Mouse (Mus musculus): ENCODE measurements at regions not wholly inside any gene's neighbourhood (a gene's known extent, or its start where the extent isn't known, plus 50 kb on each side); places are given as distances from the start of the nearest gene placed in this dataset.
A peak's percentile ranks its signal among the peaks of the same experiment; 100 is the strongest.
"Not testable (repeated sequence)": the region's sequence is repeated elsewhere in the genome, so short reads cannot be mapped to it uniquely, and the experiment has no call there.

DNA sequence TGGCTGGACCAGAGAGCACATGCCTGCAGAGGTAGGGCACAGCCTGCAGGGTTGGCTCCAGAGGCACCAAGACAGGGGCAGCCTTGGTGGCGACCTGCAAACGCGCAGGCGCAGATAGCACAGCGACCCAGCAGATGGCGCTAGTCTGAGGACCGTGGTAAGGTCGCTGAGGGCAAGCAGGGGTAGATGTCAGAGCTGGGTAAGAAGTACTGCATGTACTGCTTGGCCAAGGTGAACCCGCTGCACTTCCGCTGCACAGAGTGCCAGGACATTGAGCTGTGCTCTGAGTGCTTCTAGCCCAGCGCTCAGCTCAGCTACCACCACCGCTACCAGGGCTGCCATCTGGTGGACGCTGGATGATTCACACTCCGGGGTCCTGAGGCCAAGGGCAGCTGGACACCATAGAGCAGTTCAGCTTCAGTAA lies 68.3 kb downstream of the Hsp90b1 start:
- H3K9ac ChIP-seq (replicated peaks; ENCODE audit: low read depth, low read length); H3K27ac ChIP-seq (ENCODE audit: low read length); H3K27me3 ChIP-seq (ENCODE audit: control insufficient read depth, insufficient read depth, low read length); H3K36me3 ChIP-seq (ENCODE audit: control insufficient read depth, insufficient read depth, low read length); H3K4me1 ChIP-seq (ENCODE audit: control insufficient read depth, insufficient read depth, low read length); H3K9me3 ChIP-seq (ENCODE audit: control insufficient read depth, low read depth, low read length): not testable (repeated sequence)
- WGBS = 3% methylated on average over 14 of the region's 14 CpGs
- ATAC-seq (ENCODE audit: insufficient number of reproducible peaks, insufficient read depth, low FRiP score, low read depth) = peak; percentile 69
- peak overlapping the region; percentile 18 for H3K4me3 ChIP-seq (ENCODE audit: low read depth, low read length)
- H3K4me2 ChIP-seq (replicated peaks; ENCODE audit: low read depth, low read length) = peak overlapping the region; percentile 34

DNA sequence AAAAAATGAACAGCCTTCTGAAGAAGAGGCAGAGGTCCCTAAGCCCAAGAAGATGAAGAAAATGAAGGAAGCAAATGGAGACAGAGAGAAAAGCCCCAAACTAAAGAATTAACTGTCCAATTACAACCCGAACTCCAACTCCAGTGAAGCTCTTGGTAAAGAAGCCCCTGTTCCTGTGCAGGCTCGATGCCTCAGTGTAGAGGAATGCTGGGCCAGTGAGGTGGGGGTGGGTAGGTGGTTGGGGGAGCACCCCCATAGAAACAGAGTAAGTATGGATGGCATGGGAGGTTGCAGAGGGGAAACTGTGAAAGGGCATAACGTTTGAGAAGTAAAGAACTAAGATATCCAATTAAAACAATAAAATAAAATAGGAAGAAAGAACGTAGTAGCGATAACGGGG lies 68.8 kb downstream of the Hsp90b1 start:
- not testable (repeated sequence) for H3K9me3 ChIP-seq (ENCODE audit: control insufficient read depth, low read depth, low read length); H3K27ac ChIP-seq (ENCODE audit: low read length); H3K27me3 ChIP-seq (ENCODE audit: control insufficient read depth, insufficient read depth, low read length); H3K9ac ChIP-seq (replicated peaks; ENCODE audit: low read depth, low read length); H3K4me1 ChIP-seq (ENCODE audit: control insufficient read depth, insufficient read depth, low read length); H3K36me3 ChIP-seq (ENCODE audit: control insufficient read depth, insufficient read depth, low read length); ATAC-seq (ENCODE audit: insufficient number of reproducible peaks, insufficient read depth, low FRiP score, low read depth)
- H3K4me3 ChIP-seq (ENCODE audit: low read depth, low read length) = peak overlapping the region; percentile 18; the same call in 1 of the 2 replicates
- 33% methylated on average over 6 of the region's 6 CpGs for WGBS
- H3K4me2 ChIP-seq (replicated peaks; ENCODE audit: low read depth, low read length) = peak overlapping the region; percentile 34

GRCm38 (mm10) chr10:86626734-86627133 lies 78.6 kb downstream of the Hsp90b1 start:
- H3K36me3 ChIP-seq (ENCODE audit: control insufficient read depth, insufficient read depth, low read length); ATAC-seq (ENCODE audit: insufficient number of reproducible peaks, insufficient read depth, low FRiP score, low read depth): not testable (repeated sequence)

DNA sequence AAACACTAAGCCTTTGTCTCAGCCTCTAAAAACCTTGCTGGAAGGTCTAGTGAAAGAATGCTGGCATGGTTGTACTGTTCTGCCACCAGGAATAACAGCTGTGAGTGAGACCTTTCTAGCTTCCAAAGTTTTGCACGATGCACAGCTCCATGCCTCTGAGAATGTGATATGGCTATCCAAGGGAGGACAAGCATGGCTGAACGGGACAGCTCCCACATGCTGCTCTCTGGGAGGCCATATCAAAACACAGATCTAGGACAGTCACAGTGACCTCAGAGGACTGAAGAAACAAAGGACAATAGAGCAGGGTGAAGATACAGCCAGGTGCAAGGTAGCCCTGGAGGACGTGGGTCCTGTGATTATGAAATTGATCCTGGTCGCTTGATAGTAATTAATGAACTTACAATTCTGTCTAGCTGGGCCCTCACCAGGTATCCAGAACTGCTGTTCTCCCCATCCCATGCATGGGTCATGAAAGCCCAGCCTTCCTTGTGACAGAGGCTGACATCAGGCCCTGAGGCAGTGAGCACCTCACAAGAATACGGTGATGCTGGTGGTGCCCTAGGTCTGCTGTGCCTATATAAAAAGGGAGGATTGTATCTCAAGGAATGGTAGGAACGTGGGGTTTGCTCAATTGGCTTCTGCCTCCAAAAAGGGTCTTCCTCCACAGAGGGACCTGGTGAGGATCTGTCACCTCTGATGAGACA lies 87.2 kb downstream of the Hsp90b1 start:
- H3K4me2 ChIP-seq (replicated peaks; ENCODE audit: low read depth, low read length); H3K4me3 ChIP-seq (ENCODE audit: low read depth, low read length); H3K27me3 ChIP-seq (ENCODE audit: control insufficient read depth, insufficient read depth, low read length); H3K36me3 ChIP-seq (ENCODE audit: control insufficient read depth, insufficient read depth, low read length); H3K27ac ChIP-seq (ENCODE audit: low read length); ATAC-seq (ENCODE audit: insufficient number of reproducible peaks, insufficient read depth, low FRiP score, low read depth); H3K9me3 ChIP-seq (ENCODE audit: control insufficient read depth, low read depth, low read length); H3K9ac ChIP-seq (replicated peaks; ENCODE audit: low read depth, low read length); H3K4me1 ChIP-seq (ENCODE audit: control insufficient read depth, insufficient read depth, low read length): not testable (repeated sequence)
- 76% methylated on average over 6 of the region's 6 CpGs for WGBS

More at GRCm38 (mm10) chr10:86626734-86627133, 78.6 kb downstream of the Hsp90b1 start:
- not testable (repeated sequence) for H3K4me3 ChIP-seq (ENCODE audit: low read depth, low read length); H3K9me3 ChIP-seq (ENCODE audit: control insufficient read depth, low read depth, low read length); H3K4me2 ChIP-seq (replicated peaks; ENCODE audit: low read depth, low read length); H3K27ac ChIP-seq (ENCODE audit: low read length); H3K27me3 ChIP-seq (ENCODE audit: control insufficient read depth, insufficient read depth, low read length); H3K4me1 ChIP-seq (ENCODE audit: control insufficient read depth, insufficient read depth, low read length); H3K9ac ChIP-seq (replicated peaks; ENCODE audit: low read depth, low read length)

DNA sequence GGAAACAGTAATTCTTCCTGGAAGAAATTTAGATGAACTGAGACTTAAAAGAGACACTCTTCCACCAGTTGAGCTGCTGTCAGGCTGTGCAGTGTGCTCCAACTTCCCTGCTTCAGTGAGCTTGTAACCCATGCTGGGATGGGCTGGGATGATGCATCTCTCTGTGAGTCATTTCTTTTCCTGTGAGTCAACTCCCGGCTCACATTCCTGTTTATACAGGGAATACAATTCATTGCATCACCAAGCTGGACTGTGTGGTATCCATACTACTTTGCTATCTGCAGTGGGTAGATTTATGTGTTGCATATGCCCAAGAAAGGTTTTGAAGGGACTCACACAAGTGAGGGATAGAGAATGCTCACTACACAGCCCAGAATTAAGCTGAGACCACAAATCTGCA lies 93.0 kb downstream of the Hsp90b1 start:
- 26% methylated on average over 1 of the region's 1 CpGs for WGBS
- H3K27ac ChIP-seq (ENCODE audit: low read length); H3K4me1 ChIP-seq (ENCODE audit: control insufficient read depth, insufficient read depth, low read length): not testable (repeated sequence)

GRCm38 (mm10) chr10:86610027-86610426 lies 95.3 kb downstream of the Hsp90b1 start:
- H3K4me1 ChIP-seq (ENCODE audit: control insufficient read depth, insufficient read depth, low read length); H3K27me3 ChIP-seq (ENCODE audit: control insufficient read depth, insufficient read depth, low read length); H3K9ac ChIP-seq (replicated peaks; ENCODE audit: low read depth, low read length); H3K36me3 ChIP-seq (ENCODE audit: control insufficient read depth, insufficient read depth, low read length); H3K27ac ChIP-seq (ENCODE audit: low read length); ATAC-seq (ENCODE audit: insufficient number of reproducible peaks, insufficient read depth, low FRiP score, low read depth); H3K9me3 ChIP-seq (ENCODE audit: control insufficient read depth, low read depth, low read length); H3K4me2 ChIP-seq (replicated peaks; ENCODE audit: low read depth, low read length); H3K4me3 ChIP-seq (ENCODE audit: low read depth, low read length): not testable (repeated sequence)
- WGBS = 71% methylated on average over 2 of the region's 2 CpGs

More for the DNA sequence above, 93.0 kb downstream of the Hsp90b1 start:
- not testable (repeated sequence) for H3K27me3 ChIP-seq (ENCODE audit: control insufficient read depth, insufficient read depth, low read length); H3K4me2 ChIP-seq (replicated peaks; ENCODE audit: low read depth, low read length); H3K9ac ChIP-seq (replicated peaks; ENCODE audit: low read depth, low read length); ATAC-seq (ENCODE audit: insufficient number of reproducible peaks, insufficient read depth, low FRiP score, low read depth); H3K4me3 ChIP-seq (ENCODE audit: low read depth, low read length); H3K36me3 ChIP-seq (ENCODE audit: control insufficient read depth, insufficient read depth, low read length); H3K9me3 ChIP-seq (ENCODE audit: control insufficient read depth, low read depth, low read length)

GRCm38 (mm10) chr10:86600843-86601242 lies 102.1 kb upstream of the Syn3 start:
- not testable (repeated sequence) for H3K4me3 ChIP-seq (ENCODE audit: low read depth, low read length); H3K36me3 ChIP-seq (ENCODE audit: control insufficient read depth, insufficient read depth, low read length); H3K4me2 ChIP-seq (replicated peaks; ENCODE audit: low read depth, low read length); ATAC-seq (ENCODE audit: insufficient number of reproducible peaks, insufficient read depth, low FRiP score, low read depth); H3K9me3 ChIP-seq (ENCODE audit: control insufficient read depth, low read depth, low read length); H3K4me1 ChIP-seq (ENCODE audit: control insufficient read depth, insufficient read depth, low read length); H3K9ac ChIP-seq (replicated peaks; ENCODE audit: low read depth, low read length); H3K27me3 ChIP-seq (ENCODE audit: control insufficient read depth, insufficient read depth, low read length); H3K27ac ChIP-seq (ENCODE audit: low read length)
- whole genome bisulfite sequencing = 41% methylated on average over 7 of the region's 7 CpGs

- not testable (repeated sequence) for H3K36me3 ChIP-seq (ENCODE audit: control insufficient read depth, insufficient read depth, low read length); H3K4me2 ChIP-seq (replicated peaks; ENCODE audit: low read depth, low read length); H3K4me1 ChIP-seq (ENCODE audit: control insufficient read depth, insufficient read depth, low read length); H3K9ac ChIP-seq (replicated peaks; ENCODE audit: low read depth, low read length); H3K4me3 ChIP-seq (ENCODE audit: low read depth, low read length); ATAC-seq (ENCODE audit: insufficient number of reproducible peaks, insufficient read depth, low FRiP score, low read depth); H3K27me3 ChIP-seq (ENCODE audit: control insufficient read depth, insufficient read depth, low read length); H3K9me3 ChIP-seq (ENCODE audit: control insufficient read depth, low read depth, low read length); H3K27ac ChIP-seq (ENCODE audit: low read length)
- 89% methylated on average over 7 of the region's 7 CpGs for WGBS
Observed at GRCm38 (mm10) chr10:86599991-86600390, 101.3 kb upstream of the Syn3 start.

DNA sequence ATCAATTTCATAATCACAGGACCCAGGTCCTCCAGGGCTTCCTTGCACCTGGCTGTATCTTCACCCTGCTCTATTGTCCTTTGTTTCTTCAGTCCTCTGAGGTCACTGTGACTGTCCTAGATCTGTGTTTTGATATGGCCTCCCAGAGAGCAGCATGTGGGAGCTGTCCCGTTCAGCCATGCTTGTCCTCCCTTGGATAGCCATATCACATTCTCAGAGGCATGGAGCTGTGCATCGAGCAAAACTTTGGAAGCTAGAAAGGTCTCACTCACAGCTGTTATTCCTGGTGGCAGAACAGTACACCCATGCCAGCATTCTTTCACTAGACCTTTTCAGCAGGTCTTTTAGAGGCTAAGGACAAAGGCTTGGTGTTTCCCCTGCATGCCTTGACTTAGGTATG lies 91.5 kb upstream of the Syn3 start:
- not testable (repeated sequence) for H3K9me3 ChIP-seq (ENCODE audit: control insufficient read depth, low read depth, low read length); H3K9ac ChIP-seq (replicated peaks; ENCODE audit: low read depth, low read length); H3K27ac ChIP-seq (ENCODE audit: low read length); ATAC-seq (ENCODE audit: insufficient number of reproducible peaks, insufficient read depth, low FRiP score, low read depth); H3K27me3 ChIP-seq (ENCODE audit: control insufficient read depth, insufficient read depth, low read length); H3K4me3 ChIP-seq (ENCODE audit: low read depth, low read length); H3K4me2 ChIP-seq (replicated peaks; ENCODE audit: low read depth, low read length); H3K4me1 ChIP-seq (ENCODE audit: control insufficient read depth, insufficient read depth, low read length); H3K36me3 ChIP-seq (ENCODE audit: control insufficient read depth, insufficient read depth, low read length)
- 88% methylated on average over 2 of the region's 2 CpGs for WGBS
